Mouse (Mus musculus) hindbrain, embryonic 15.5 days (tissue): ENCODE measurements around the gene Hoxd4. TPM values are rescaled to one million over a fixed set of nuclear protein-coding genes. Genes with fewer than 3 reads are reported as not detected.

ENCODE experiments used
- ATAC-seq: fragments of 200-750 bp; cut with Nextera tagmentation; 2 replicates; pipeline ENCODE4 v1.8.0; 2017; ENCODE audit warnings: low read depth, moderate number of reproducible peaks, moderate TSS enrichment; ENCODE audit not compliant: low FRiP score
- H3K27ac ChIP-seq: fragments of 300-500 bp; sonication (generic); replicated peaks from 2 replicates; pipeline ENCODE4 v1.5.1; 2015; ENCODE audit warnings: mild to moderate bottlenecking, inconsistent platforms
- H3K27me3 ChIP-seq: fragments of 300-500 bp; sonication (generic); 2 replicates; pipeline ENCODE4 v1.6.1; 2015; ENCODE audit warnings: control low read depth, inconsistent platforms
- H3K36me3 ChIP-seq: fragments of 300-500 bp; sonication (generic); 2 replicates; pipeline ENCODE4 v1.6.1; 2015; ENCODE audit warnings: control low read depth, inconsistent platforms
- H3K4me1 ChIP-seq: fragments of 300-500 bp; sonication (generic); replicated peaks from 2 replicates; pipeline ENCODE4 v1.6.1; 2015; ENCODE audit warnings: control low read depth, inconsistent platforms
- H3K4me2 ChIP-seq: fragments of 300-500 bp; sonication (generic); 2 replicates; pipeline ENCODE4 v1.6.1; 2015; ENCODE audit warnings: moderate library complexity, mild to moderate bottlenecking, inconsistent platforms
- H3K4me3 ChIP-seq: fragments of 300-500 bp; sonication (generic); 2 replicates; pipeline ENCODE4 v1.5.1; 2015; ENCODE audit warnings: mild to moderate bottlenecking, inconsistent platforms
- H3K9ac ChIP-seq: fragments of 300-500 bp; sonication (generic); 2 replicates; pipeline ENCODE4 v1.6.1; 2015; ENCODE audit warnings: inconsistent platforms
- H3K9me3 ChIP-seq: fragments of 300-500 bp; sonication (generic); 2 replicates; pipeline ENCODE4 v1.6.1; 2016; ENCODE audit warnings: control low read depth, inconsistent platforms
- WGBS: fragments of 180-500 bp; shearing (Covaris S2); methylation state at CpG from one replicate; pipeline ENCODE4 v1.1.7; 2015; 5-methylcytosine and 5-hydroxymethylcytosine counted together
- polyA plus RNA-seq: library from polyadenylated mRNA; unstranded; fragments of >200 nt; fragmentation: Nextera tagmentation; extraction: Ambion mirVana; gene quantifications from 2 replicates; pipeline ENCODE4 v1.2.1, GENCODE M21; 2015

Hoxd4 gene
- polyA plus RNA-seq, 1 experiment from 2014 or later = 2.7 TPM

GRCm38 (mm10) chr2:74731055-74731454 is 19.3 kb downstream of the Hoxd4 start:
- ATAC-seq = no peak
- Histone ChIP-seq H3K27me3 (peaks cover 63% of the 10 kb centered on the region), H3K36me3 (no peaks in the 10 kb centered on the region), H3K27ac (peak overlapping the region; percentile 91), H3K9me3 (no peaks in the 10 kb centered on the region), H3K9ac (peak overlapping the region; percentile 15), H3K4me1 (peaks cover 23% of the 10 kb centered on the region), H3K4me2 (peak overlapping the region; percentile 57), H3K4me3 (peak overlapping the region; percentile 43)

GRCm38 (mm10) chr2:74731799-74732512 is 20.2 kb downstream of the Hoxd4 start:
- Histone ChIP-seq H3K4me1 (peaks cover 17% of the 10 kb centered on the region), H3K9me3 (no peaks in the 10 kb centered on the region), H3K36me3 (no peaks in the 10 kb centered on the region), H3K4me2 (peak overlapping the region; percentile 57), H3K9ac (peak overlapping the region; percentile 53), H3K27ac (peak overlapping the region; percentile 91), H3K27me3 (peaks cover 54% of the 10 kb centered on the region), H3K4me3 (peak overlapping the region; percentile 43)
- 3% methylated on average over 9 of the region's 9 CpGs for WGBS
- ATAC-seq = no peak

- H3K4me1 ChIP-seq = peaks cover 10% of the 10 kb centered on the region
- H3K9me3 ChIP-seq = no peaks in the 10 kb centered on the region
- peak overlapping the region; percentile 43 for H3K4me3 ChIP-seq
- WGBS = 1% methylated on average over 52 of the region's 52 CpGs
- peak overlapping the region; percentile 57 for H3K4me2 ChIP-seq
- H3K27me3 ChIP-seq = peaks cover 47% of the 10 kb centered on the region
- no peak for ATAC-seq
- H3K9ac ChIP-seq = peak overlapping the region; percentile 53
- no peaks in the 10 kb centered on the region for H3K36me3 ChIP-seq
- peak overlapping the region; percentile 91 for H3K27ac ChIP-seq
Measured at GRCm38 (mm10) chr2:74732513-74733316, 21.0 kb downstream of the Hoxd4 start.

- no peak for ATAC-seq
- Histone ChIP-seq H3K4me2 (peak overlapping the region; percentile 57), H3K9me3 (no peaks in the 10 kb centered on the region), H3K9ac (peak overlapping the region; percentile 53), H3K36me3 (no peaks in the 10 kb centered on the region), H3K4me1 (peaks cover 10% of the 10 kb centered on the region), H3K27ac (peak overlapping the region; percentile 91), H3K4me3 (peak overlapping the region; percentile 43), H3K27me3 (peaks cover 48% of the 10 kb centered on the region)
- under 1% methylated on average over 16 of the region's 16 CpGs for WGBS
Measured at GRCm38 (mm10) chr2:74733317-74733661, 21.6 kb downstream of the Hoxd4 start.

GRCm38 (mm10) chr2:74733765-74734164 is 22.0 kb downstream of the Hoxd4 start:
- H3K9ac ChIP-seq = peak overlapping the region; percentile 53
- ATAC-seq = no peak
- peak overlapping the region; percentile 43 for H3K4me3 ChIP-seq
- H3K4me2 ChIP-seq = peak overlapping the region; percentile 57
- peak overlapping the region; percentile 91 for H3K27ac ChIP-seq
- 2% methylated on average over 6 of the region's 6 CpGs for WGBS
- no peaks in the 10 kb centered on the region for H3K9me3 ChIP-seq
- no peaks in the 10 kb centered on the region for H3K36me3 ChIP-seq
- peaks cover 10% of the 10 kb centered on the region for H3K4me1 ChIP-seq
- peaks cover 44% of the 10 kb centered on the region for H3K27me3 ChIP-seq

- 0% methylated on average over 13 of the region's 13 CpGs for WGBS
- ATAC-seq = no peak
- peak overlapping the region; percentile 53 for H3K9ac ChIP-seq
- peaks cover 10% of the 10 kb centered on the region for H3K4me1 ChIP-seq
- peak overlapping the region; percentile 43 for H3K4me3 ChIP-seq
- H3K36me3 ChIP-seq = no peaks in the 10 kb centered on the region
- H3K9me3 ChIP-seq = no peaks in the 10 kb centered on the region
- peak overlapping the region; percentile 91 for H3K27ac ChIP-seq
- H3K4me2 ChIP-seq = peak overlapping the region; percentile 57
- peaks cover 43% of the 10 kb centered on the region for H3K27me3 ChIP-seq
Measured at GRCm38 (mm10) chr2:74734451-74734850, 22.7 kb downstream of the Hoxd4 start.

GRCm38 (mm10) chr2:74734996-74735811 is 23.5 kb downstream of the Hoxd4 start:
- Histone ChIP-seq H3K36me3 (no peaks in the 10 kb centered on the region), H3K4me2 (peak overlapping the region; percentile 57), H3K9me3 (no peaks in the 10 kb centered on the region), H3K27ac (peak overlapping the region; percentile 91), H3K4me1 (peaks cover 10% of the 10 kb centered on the region), H3K4me3 (peak overlapping the region; percentile 43), H3K27me3 (peaks cover 38% of the 10 kb centered on the region), H3K9ac (peak overlapping the region; percentile 53)
- 1% methylated on average over 27 of the region's 27 CpGs for WGBS
- no peak for ATAC-seq

GRCm38 (mm10) chr2:74735851-74736687 is 24.3 kb downstream of the Hoxd4 start:
- H3K9me3 ChIP-seq = no peaks in the 10 kb centered on the region
- peak; percentile 42; the same call in 1 of the 2 replicates for ATAC-seq
- H3K4me1 ChIP-seq = peaks cover 10% of the 10 kb centered on the region
- H3K9ac ChIP-seq = peak overlapping the region; percentile 53
- WGBS = under 1% methylated on average over 39 of the region's 42 CpGs
- peaks cover 31% of the 10 kb centered on the region for H3K27me3 ChIP-seq
- H3K4me3 ChIP-seq = peak overlapping the region; percentile 43
- peak overlapping the region; percentile 91 for H3K27ac ChIP-seq
- peak overlapping the region; percentile 57 for H3K4me2 ChIP-seq
- no peaks in the 10 kb centered on the region for H3K36me3 ChIP-seq

GRCm38 (mm10) chr2:74736688-74737577 is 25.2 kb downstream of the Hoxd4 start:
- no peak for ATAC-seq
- H3K9me3 ChIP-seq = no peaks in the 10 kb centered on the region
- H3K27ac ChIP-seq = peak overlapping the region; percentile 91
- no peaks in the 10 kb centered on the region for H3K36me3 ChIP-seq
- 4% methylated on average over 15 of the region's 15 CpGs for WGBS
- H3K9ac ChIP-seq = peak overlapping the region; percentile 53
- peaks cover 14% of the 10 kb centered on the region for H3K4me1 ChIP-seq
- H3K4me3 ChIP-seq = peak overlapping the region; percentile 43
- H3K4me2 ChIP-seq = peak overlapping the region; percentile 57
- peaks cover 31% of the 10 kb centered on the region for H3K27me3 ChIP-seq

GRCm38 (mm10) chr2:74737578-74738070 is 25.9 kb downstream of the Hoxd4 start:
- peaks cover 28% of the 10 kb centered on the region; the same call in 1 of the 2 replicates for H3K27me3 ChIP-seq
- peak overlapping the region; percentile 53 for H3K9ac ChIP-seq

More at GRCm38 (mm10) chr2:74737578-74738070, 25.9 kb downstream of the Hoxd4 start:
- Histone ChIP-seq H3K4me1 (peaks cover 15% of the 10 kb centered on the region), H3K9me3 (no peaks in the 10 kb centered on the region), H3K4me2 (peak overlapping the region; percentile 57), H3K27ac (peak overlapping the region; percentile 91), H3K36me3 (no peaks in the 10 kb centered on the region), H3K4me3 (peak overlapping the region; percentile 43)
- no peak for ATAC-seq
- 3% methylated on average over 7 of the region's 7 CpGs for WGBS
